Mouse (Mus musculus): ENCODE measurements at regions not wholly inside any gene's neighbourhood (a gene's known extent, or its start where the extent isn't known, plus 50 kb on each side); places are given as distances from the start of the nearest gene placed in this dataset.

DNA sequence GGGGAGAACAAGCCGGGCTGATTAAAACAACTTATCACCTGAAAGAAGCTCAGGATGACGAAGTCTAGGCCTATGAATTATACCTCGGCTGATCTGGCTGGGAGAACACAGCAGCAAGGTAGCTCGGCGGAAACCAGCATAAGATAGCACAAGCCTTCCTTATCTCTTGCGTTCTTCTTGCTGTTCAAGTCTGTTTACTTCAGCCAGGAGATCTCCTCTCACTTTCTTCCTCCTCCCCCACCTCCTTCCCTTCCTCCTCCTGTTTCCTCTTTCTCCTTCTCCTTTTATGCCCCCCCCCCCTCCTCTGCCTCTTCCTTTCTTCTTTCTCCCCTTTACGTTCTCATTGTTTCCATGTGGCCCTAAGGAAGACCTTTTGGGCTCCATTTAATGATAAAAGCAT is 168.2 kb downstream of the Adra2a start:
- no peak for DNase-seq
- intact Hi-C loops (cut with DNase I), result no loop called here

DNA sequence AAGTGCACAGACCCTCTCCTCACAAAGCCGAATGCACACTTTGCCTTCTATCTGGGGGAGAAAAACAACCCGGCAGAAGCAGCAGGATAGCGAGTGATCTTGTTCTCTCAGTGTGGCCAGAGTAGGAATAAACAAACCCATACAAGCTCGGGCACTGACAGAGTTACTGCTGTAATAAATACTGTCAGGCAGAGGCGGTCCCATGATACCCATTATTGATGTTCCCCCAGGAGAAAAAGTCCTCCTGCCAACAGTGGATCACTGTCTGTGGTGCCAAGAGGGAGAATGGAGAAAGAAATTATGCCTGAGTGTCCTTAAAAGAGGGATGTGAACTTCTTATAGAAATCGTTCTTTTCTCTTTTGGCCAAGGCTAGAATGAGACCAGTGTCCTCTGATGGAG is 200.2 kb downstream of the Adra2a start:
- DNase-seq, result no peak
- intact Hi-C loops (cut with DNase I), result no loop called here

GRCm38 (mm10) chr19:54248256-54248936 is 204.4 kb downstream of the Adra2a start:
- intact Hi-C loops (cut with DNase I), result no loop called here
- no peak for DNase-seq

GRCm38 (mm10) chr19:54252145-54252664 is 208.3 kb downstream of the Adra2a start:
- intact Hi-C loops (cut with DNase I), result loop anchor here (10.0 kb wide), 1 partner anchor 207 kb away; the partner anchor contains the start of gene Adra2a
- no peak for DNase-seq

DNA sequence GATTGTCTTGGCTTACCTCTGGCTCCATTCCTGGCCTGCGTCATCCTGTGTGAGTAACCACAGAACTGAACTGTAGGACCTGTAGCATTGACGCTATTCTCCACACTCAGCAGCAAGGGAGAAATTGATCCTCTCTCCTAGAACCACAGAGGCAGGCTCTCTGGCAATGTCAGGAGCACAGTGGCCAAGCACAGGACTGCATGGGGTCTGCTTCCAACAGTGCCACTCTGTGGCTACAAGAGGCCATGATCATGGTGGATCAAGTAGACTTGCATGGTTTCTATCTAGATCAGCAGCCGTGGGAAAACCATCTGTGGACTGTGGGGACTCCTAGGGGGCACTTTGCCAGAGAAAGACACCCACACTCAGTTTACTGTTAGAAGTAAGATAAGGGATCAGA is 213.9 kb downstream of the Adra2a start:
- no peak for DNase-seq
- intact Hi-C loops (cut with DNase I), result loop anchor here (10.0 kb wide), 1 partner anchor 213 kb away; the partner anchor contains the start of gene Adra2a

- intact Hi-C loops (cut with DNase I), result loop anchor here (10.0 kb wide), 1 partner anchor 214 kb away; the partner anchor contains the start of gene Adra2a
- no peak for DNase-seq
These were observed 215.2 kb downstream of the Adra2a start for GRCm38 (mm10) chr19:54259175-54259574.

DNA sequence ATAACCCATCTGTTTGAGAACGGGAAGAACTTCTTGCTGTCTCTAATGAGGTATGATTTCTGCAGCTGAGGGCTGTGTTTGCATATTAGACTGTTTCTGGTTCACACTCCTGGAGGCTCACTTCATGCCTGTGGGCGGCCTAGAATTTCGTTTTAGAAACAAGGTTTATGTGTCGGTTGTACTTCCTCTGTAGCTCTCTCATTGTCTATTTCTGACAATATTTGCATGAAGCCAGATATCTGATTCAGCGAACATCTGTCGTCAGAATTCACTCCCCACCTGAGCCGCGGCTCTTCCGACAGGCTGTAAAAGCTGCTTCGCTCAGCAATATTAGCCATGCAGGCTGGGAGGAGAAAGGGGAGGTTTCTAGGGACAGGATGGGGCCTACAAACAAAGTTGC is 233.4 kb downstream of the Adra2a start:
- DNase-seq, result no peak
- intact Hi-C loops (cut with DNase I), result no loop called here

GRCm38 (mm10) chr19:54285481-54285880 is 241.5 kb downstream of the Adra2a start:
- no peak for DNase-seq
- intact Hi-C loops (cut with DNase I), result no loop called here

DNA sequence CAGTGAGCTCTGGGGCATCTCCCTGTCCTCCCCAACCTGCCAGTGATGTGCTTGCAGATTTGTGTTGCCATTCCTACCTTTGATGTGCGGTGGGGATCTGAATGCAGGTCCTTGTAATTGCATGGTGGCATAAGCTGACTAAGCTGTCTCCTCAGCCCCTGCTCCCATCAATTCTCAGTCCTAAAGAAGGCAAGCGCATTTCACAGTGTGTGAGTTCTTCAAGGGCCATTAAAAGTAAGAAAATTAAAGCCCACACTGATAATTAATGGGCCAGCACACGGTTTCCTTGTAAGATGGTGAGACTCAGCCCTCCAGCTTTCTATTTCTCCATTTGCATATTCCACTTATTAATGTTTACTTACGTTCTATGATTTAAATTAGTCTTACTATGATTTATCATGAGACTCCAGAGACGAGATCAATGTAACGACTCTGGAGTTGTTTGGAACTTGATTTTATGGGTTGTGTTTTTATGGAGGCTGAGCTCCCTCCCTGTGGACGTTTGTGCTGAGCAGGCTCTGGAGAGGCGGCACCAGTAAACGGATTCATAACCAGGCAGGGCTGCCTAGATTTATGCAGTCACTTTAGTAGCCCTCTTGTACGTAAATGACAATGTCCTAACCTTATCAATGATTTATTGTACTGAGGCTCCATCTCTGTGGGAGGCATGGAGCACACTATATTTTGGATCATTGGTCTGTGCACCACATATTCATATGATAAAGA is 253.9 kb downstream of the Adra2a start:
- DNase-seq, result no peak
- intact Hi-C loops (cut with DNase I), result no loop called here

- intact Hi-C loops (cut with DNase I), result no loop called here
- DNase-seq, result no peak
These were observed 267.3 kb downstream of the Adra2a start for GRCm38 (mm10) chr19:54311289-54311688.

GRCm38 (mm10) chr19:54311723-54312122 is 267.8 kb downstream of the Adra2a start:
- intact Hi-C loops (cut with DNase I), result no loop called here

DNA sequence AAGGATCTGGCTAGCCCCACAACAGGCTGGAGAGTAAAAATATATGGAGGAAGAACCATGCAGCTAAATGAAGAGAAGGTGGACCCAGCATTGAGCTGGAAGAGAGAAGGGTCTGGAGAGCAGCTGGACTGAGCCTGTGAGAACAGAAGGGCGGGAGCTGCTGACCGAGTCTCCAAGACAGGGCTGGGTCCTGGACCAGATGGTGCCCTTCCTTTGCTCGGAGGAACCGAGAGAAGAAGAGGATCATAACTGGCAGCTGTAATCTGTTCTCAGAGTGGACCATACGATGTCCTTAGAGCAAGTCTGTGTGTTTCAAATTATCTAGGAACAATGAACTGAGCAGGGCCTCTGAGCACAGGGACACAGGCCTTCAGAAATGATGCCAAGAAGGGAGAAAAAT is 279.3 kb downstream of the Adra2a start:
- DNase-seq, result no peak
- intact Hi-C loops (cut with DNase I), result no loop called here

More at GRCm38 (mm10) chr19:54311723-54312122, 267.8 kb downstream of the Adra2a start:
- no peak for DNase-seq

DNA sequence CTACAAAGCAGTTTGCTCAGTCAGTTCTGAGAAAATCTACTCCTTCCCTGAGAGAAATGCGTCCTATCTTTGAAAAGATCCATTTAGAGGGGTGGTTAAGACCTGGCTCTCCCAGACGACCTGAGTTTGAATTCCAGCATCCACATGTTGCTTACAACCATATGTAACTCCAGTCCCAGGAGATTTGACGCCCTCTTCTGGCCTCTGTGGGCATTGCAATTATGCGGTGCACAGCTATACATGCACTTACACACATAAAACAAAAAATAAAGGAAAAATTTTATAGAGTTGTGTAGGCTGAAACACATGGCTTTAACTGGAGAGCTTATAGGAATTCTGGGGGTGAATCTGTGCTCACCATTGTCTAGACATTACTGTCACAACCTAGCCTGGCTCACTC is 281.0 kb downstream of the Adra2a start:
- DNase-seq, result no peak
- intact Hi-C loops (cut with DNase I), result no loop called here

DNA sequence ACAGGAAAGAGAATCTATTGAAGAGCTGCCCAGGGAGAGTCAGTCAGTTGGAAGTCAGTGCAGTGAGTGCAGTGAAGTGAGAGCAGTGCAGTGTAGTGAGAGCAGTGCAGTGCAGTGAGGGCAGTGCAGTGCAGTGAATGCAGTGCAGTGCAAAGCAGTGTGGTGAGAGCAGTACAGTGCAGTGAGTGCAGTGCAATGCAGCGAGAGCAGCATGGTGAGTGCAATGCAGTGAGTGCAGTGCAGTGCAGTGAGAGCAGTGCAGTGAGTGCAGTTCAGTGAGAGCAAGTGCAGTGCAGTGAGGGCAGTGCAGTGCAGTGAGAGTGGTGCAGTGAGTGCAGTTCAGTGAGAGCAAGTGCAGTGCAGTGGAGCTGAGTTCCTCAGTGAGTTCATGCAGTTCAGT is 288.2 kb downstream of the Adra2a start:
- intact Hi-C loops (cut with DNase I), result no loop called here
- DNase-seq, result no peak

- intact Hi-C loops (cut with DNase I), result no loop called here
- no peak for DNase-seq
These were observed 296.9 kb downstream of the Adra2a start for GRCm38 (mm10) chr19:54340778-54341291.

DNA sequence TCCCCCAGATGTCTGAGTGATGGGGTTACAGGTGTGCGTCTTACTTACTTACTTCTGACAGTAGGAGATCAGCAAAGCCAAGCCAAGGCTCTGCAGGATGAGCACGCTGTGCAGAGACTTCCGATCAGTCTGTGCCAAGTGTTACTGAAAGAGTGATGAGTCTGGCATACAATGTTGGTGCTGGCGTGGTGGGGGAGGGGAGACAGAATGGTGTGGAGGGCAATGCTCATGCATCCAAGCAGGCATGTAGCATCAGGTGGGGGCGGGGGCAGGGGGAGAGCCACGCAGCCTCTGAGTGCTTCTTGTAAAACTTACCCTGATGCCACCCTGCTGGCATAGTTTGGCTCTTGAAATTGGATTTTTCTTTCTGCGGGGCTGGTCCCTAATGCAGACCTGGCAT is 315.8 kb downstream of the Adra2a start:
- intact Hi-C loops (cut with DNase I), result no loop called here
- no peak for DNase-seq

- intact Hi-C loops (cut with DNase I), result no loop called here
- no peak for DNase-seq
These were observed 316.7 kb downstream of the Adra2a start for GRCm38 (mm10) chr19:54360660-54361059.

DNA sequence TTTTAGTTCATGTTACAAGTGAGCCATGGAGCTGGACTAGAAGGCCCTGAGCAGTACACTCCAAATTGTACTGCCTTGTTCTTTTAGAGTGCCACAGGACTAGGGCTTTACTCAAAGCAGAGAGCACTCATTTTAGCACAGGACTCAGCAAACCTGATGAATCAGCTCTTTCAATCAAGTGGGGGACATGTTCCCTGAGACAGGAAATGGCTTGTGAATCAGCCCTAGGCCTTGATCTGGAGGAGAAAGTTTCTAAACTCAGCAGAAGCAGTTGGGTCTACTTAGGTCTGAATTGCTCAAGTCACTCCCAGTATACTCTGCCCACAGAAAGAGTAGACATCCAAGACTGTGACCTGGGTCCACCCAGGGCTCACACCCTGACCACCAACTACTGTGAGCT is 341.1 kb downstream of the Adra2a start:
- no peak for DNase-seq
- intact Hi-C loops (cut with DNase I), result no loop called here

DNA sequence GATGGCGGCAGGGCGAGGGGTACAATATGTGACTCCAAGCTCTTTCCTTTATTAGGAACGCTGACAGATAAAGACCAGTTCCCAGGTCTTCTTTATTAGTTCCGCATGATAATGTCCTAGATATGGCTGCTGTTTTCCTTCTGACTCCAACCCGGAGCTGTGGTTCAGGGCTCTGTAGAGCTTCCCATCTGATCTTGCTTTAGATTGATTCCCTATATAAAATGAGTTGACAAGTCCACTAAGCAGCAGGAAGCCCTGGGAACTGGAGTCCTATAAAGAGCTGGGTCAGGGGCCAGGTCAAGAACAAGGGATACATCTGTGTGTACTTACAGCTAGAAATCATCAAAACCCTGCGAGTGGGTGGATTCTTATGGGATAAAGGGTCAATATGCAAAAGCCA is 347.5 kb downstream of the Adra2a start:
- DNase-seq, result no peak
- intact Hi-C loops (cut with DNase I), result no loop called here

GRCm38 (mm10) chr19:54399651-54400050 is 355.7 kb downstream of the Adra2a start:
- DNase-seq, result no peak
- intact Hi-C loops (cut with DNase I), result no loop called here

DNA sequence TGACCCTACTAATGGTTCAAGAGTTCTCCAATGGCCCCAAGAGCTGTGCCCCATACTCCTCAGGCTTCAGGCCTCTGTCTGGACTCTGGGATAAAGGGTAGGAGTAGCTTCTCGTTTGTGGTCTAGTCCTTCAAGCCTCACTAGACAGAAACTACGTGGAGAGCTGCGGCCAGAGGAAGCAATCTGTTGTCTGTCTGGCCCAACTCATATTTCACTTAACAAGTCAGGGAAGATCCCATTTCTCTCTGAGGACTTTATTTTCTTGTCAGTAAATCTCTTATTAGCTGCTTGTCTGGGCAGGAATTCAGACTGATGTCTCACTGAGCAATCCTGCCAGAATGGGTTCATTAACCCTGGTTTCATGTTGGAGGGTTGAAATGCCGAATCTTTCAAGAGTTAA is 364.0 kb downstream of the Adra2a start:
- no peak for DNase-seq
- intact Hi-C loops (cut with DNase I), result no loop called here

- intact Hi-C loops (cut with DNase I), result no loop called here
These were observed 385.1 kb downstream of the Adra2a start for GRCm38 (mm10) chr19:54429062-54429461.

More at GRCm38 (mm10) chr19:54429062-54429461, 385.1 kb downstream of the Adra2a start:
- no peak for DNase-seq

Measured in heart, postnatal 36 days (tissue).